In the genomic region with DNA sequence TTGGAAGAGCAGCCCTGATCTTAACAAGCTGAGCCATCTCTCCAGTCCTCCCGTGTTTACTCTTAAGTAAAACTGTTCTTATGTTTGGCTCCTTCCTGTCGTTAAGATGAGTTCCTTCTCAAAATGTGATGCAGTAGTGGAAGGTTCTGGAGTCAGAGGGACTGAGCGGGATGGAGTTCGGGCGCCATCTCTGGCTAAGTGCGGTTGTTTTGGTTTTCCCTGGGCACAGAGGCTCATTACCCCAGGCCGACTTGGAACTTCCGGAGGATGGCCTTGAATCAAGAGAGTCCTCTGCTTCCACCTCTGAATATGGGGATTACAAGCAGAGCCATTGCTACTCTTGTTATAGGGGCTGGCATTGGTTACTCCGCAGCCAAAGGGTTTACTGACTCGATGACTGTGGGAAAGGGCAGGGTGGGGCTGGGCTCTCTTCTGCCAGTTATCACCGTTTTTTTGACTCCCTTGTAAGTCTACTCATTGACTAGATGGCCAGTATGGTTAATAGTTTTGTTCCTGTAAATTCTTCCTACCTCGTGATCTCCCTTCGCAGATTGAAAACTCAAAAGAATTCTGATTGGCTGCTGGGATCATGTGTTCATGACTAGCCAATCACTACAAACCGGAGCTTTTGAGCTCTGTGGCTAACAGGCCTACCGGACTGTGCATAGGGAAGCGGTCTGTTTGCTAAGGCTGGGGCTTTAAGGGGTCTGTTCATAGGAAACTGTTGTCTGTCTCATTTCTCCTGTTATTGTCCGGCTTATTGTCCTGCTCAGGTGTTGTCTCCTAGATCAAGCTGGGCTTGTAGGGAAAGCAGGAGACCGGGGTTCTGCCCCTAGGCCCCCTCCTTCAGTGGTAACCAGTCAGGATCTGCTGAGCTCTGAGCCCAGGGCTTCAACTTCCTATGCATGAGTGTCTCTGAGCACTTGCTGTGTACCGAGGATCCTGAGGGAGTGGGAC, we compare ENCODE assay signal across 8 mouse cellular contexts. TPM values are rescaled to one million over a fixed set of nuclear protein-coding genes. Genes with fewer than 3 reads are reported as not detected.
DNase-seq lines count a peak whose midpoint lies in the region; ATAC-seq lines count a peak whose summit lies in the region.

No protein-coding gene starts in this region.

- no peaks in the 10 kb centered on the region for H3K9me3 ChIP-seq in embryonic facial prominence, embryonic 10.5 days
- H3K9me3 ChIP-seq in heart, embryonic 14.5 days (ENCODE audit: control insufficient read depth, low read length): no peaks in the 10 kb centered on the region

- peak overlapping the region; percentile 80 for H3K27ac ChIP-seq in embryonic facial prominence, embryonic 10.5 days (replicated peaks)
- H3K27ac ChIP-seq in heart, embryonic 14.5 days (replicated peaks in 1 of 2; ENCODE audit: control insufficient read depth in 1 of 2, insufficient read depth in 1 of 2, low read depth in 2 of 2, low read length in 2 of 2): peak overlapping the region; percentile 87 to 93

- peaks cover 28% of the 10 kb centered on the region for H3K36me3 ChIP-seq in embryonic facial prominence, embryonic 10.5 days (replicated peaks)
- peaks cover 11% of the 10 kb centered on the region; the same call in 1 of the 2 replicates for H3K36me3 ChIP-seq in heart, embryonic 14.5 days (ENCODE audit: control insufficient read depth, insufficient read depth, low read length)

- peaks cover 31% of the 10 kb centered on the region for H3K4me1 ChIP-seq in embryonic facial prominence, embryonic 10.5 days
- H3K4me1 ChIP-seq in heart, embryonic 14.5 days (ENCODE audit: control insufficient read depth in 2 of 2, insufficient read depth in 2 of 2, low read length in 2 of 2): peaks cover 29 to 60% of the 10 kb centered on the region in 2 experiments

- peak overlapping the region; percentile 60 for H3K4me2 ChIP-seq in heart, embryonic 14.5 days (ENCODE audit: low read length)

- H3K9ac ChIP-seq in heart, embryonic 14.5 days (ENCODE audit: low read length): peak overlapping the region; percentile 66

- no peaks in the 10 kb centered on the region for H3K27me3 ChIP-seq in embryonic facial prominence, embryonic 10.5 days (replicated peaks; ENCODE audit: low read depth, poor library complexity, severe bottlenecking)
- H3K27me3 ChIP-seq in heart, embryonic 14.5 days (ENCODE audit: control insufficient read depth, insufficient read depth, low read length): no peaks in the 10 kb centered on the region

- DNase-seq in 416B (ENCODE audit: low read depth) (peak; percentile 39), MN1 (ENCODE audit: low spot score) (peak; percentile 90)
- no peak for DNase-seq in embryonic facial prominence, embryonic 10.5 days (ENCODE audit: low spot score)
- peak; percentile 57 for DNase-seq in kidney, postnatal 14 days
- peak; percentile 80 for DNase-seq in lung, postnatal 10 days
- peak; percentile 90 for DNase-seq in retina, postnatal 1 day

- peak; percentile 64; the same call in 1 of the 2 replicates for ATAC-seq in heart, embryonic 14.5 days (ENCODE audit: insufficient number of reproducible peaks, insufficient read depth, low FRiP score, low read depth)
- no peak for ATAC-seq in inflammation-experienced regulatory T-cells, adult 6 months

- H3K4me3 ChIP-seq in embryonic facial prominence, embryonic 10.5 days: peak overlapping the region; percentile 23
- peak overlapping the region; percentile 10 to 15; a peak in 2 of 4 replicates for H3K4me3 ChIP-seq in heart, embryonic 14.5 days (ENCODE audit: control insufficient read depth in 1 of 2, insufficient read depth in 1 of 2, low read depth in 1 of 2, low read length in 2 of 2)

- whole genome bisulfite sequencing in embryonic facial prominence, embryonic 10.5 days: 69% methylated on average over 19 of the region's 19 CpGs
- WGBS in heart, embryonic 14.5 days: 49% methylated on average over 19 of the region's 19 CpGs

RNA-seq across cellular contexts. Expression of gene Chmp4b, which starts 25.4 kb away (rescaled TPM):
- polyA plus RNA-seq in embryonic facial prominence, embryonic 10.5 days (2016; fragmentation: Nextera tagmentation; extraction: Ambion mirVana): 12.8 and 14.7 TPM in 2 replicates
- polyA plus RNA-seq in heart, embryonic 14.5 days (2014; fragmentation: Nextera tagmentation; extraction: Ambion mirVana): 13.0 and 16.6 TPM in 2 replicates
- polyA plus RNA-seq in inflammation-experienced regulatory T-cells, adult 6 months (2017; shearing (Covaris generic)): 1 to 10 TPM; 2.8 to 6.5 (median 5.4) TPM
